Mouse (Mus musculus) monocyte, adult 2 months (primary cell): ENCODE results near the gene Gnb2.
A peak's percentile ranks its signal among the peaks of the same experiment; 100 is the strongest.

Experiments used
- DNase-seq, 2 experiments: peaks; one replicate each; pipeline ENCODE4 v3.0.0; 2022; ENCODE audit warnings: low spot score in 2 of 2, low read depth in 1 of 2

The Gnb2 gene

GRCm38 (mm10) chr5:137533117-137533827, at the start of gene Gnb2, which contains the start of gene Epo:
Gene Gnb2 (minus strand): TSS chr5:137533510.
Gene Epo (minus strand): TSS chr5:137533242.
- peak; percentile 93 to 95 for DNase-seq

- no peak for DNase-seq
Observed at GRCm38 (mm10) chr5:137582702-137583101, 49.4 kb upstream of the Gnb2 start.

GRCm38 (mm10) chr5:137580246-137580645, 46.9 kb upstream of the Gnb2 start:
- DNase-seq = no peak

GRCm38 (mm10) chr5:137574470-137574901, 41.2 kb upstream of the Gnb2 start:
- DNase-seq = no peak

GRCm38 (mm10) chr5:137570691-137571586, 37.6 kb upstream of the Gnb2 start:
- DNase-seq = no peak

GRCm38 (mm10) chr5:137570181-137570580, 36.9 kb upstream of the Gnb2 start:
- no peak for DNase-seq

GRCm38 (mm10) chr5:137569665-137570064, 36.4 kb upstream of the Gnb2 start, which contains the start of gene Tfr2:
Gene Tfr2 (plus strand): TSS chr5:137569840.
- peak in 1 of 2 experiments; percentile 21 for DNase-seq

GRCm38 (mm10) chr5:137569031-137569430, 35.7 kb upstream of the Gnb2 start:
- DNase-seq = no peak

- no peak for DNase-seq
Observed at GRCm38 (mm10) chr5:137568223-137568798, 35.0 kb upstream of the Gnb2 start.

GRCm38 (mm10) chr5:137566416-137566815, 33.1 kb upstream of the Gnb2 start:
- DNase-seq = no peak

GRCm38 (mm10) chr5:137565744-137566143, 32.4 kb upstream of the Gnb2 start:
- no peak for DNase-seq

GRCm38 (mm10) chr5:137562965-137563364, 29.7 kb upstream of the Gnb2 start:
- no peak for DNase-seq

- no peak for DNase-seq
Observed at GRCm38 (mm10) chr5:137561556-137561955, 28.2 kb upstream of the Gnb2 start.

- no peak for DNase-seq
Observed at GRCm38 (mm10) chr5:137553898-137554297, 20.6 kb upstream of the Gnb2 start.

- no peak for DNase-seq
Observed at GRCm38 (mm10) chr5:137553411-137553837, 20.1 kb upstream of the Gnb2 start, which contains the start of gene Actl6b. Gene Actl6b (plus strand): TSS chr5:137553517.

- DNase-seq = no peak
Observed at GRCm38 (mm10) chr5:137553000-137553399, 19.7 kb upstream of the Gnb2 start.

GRCm38 (mm10) chr5:137551119-137551518, 17.8 kb upstream of the Gnb2 start:
- DNase-seq = no peak

- no peak for DNase-seq
Observed at GRCm38 (mm10) chr5:137549840-137550239, 16.5 kb upstream of the Gnb2 start.

GRCm38 (mm10) chr5:137545596-137545995, 12.3 kb upstream of the Gnb2 start:
- no peak for DNase-seq

- no peak for DNase-seq
Observed at GRCm38 (mm10) chr5:137544926-137545325, 11.6 kb upstream of the Gnb2 start.

- no peak for DNase-seq
Observed at GRCm38 (mm10) chr5:137541768-137542540, 8.6 kb upstream of the Gnb2 start.
